Mouse (Mus musculus): ENCODE measurements around the gene Ccdc167. TPM values are rescaled to one million over a fixed set of nuclear protein-coding genes. Genes with fewer than 3 reads are reported as not detected.

Ccdc167 gene
- polyA plus RNA-seq (2014; fragmentation: Nextera tagmentation; extraction: Ambion mirVana), result 16.3 and 16.4 TPM in 2 replicates

GRCm38 (mm10) chr17:29716732-29717445 is at the start of gene Ccdc167:
Gene Ccdc167 (minus strand): TSS chr17:29717044.
- H3K4me2 ChIP-seq (ENCODE audit: low read length), result peak within 1 kb of the TSS; percentile 88
- H3K27me3 ChIP-seq (replicated peaks; ENCODE audit: control insufficient read depth, insufficient read depth, low read length), result no peaks in the 10 kb centered on the region
- no peaks in the 10 kb centered on the region for H3K9me3 ChIP-seq (ENCODE audit: control insufficient read depth, low read length)
- H3K27ac ChIP-seq (ENCODE audit: low read depth), result 0 out of 2 replicates have a peak within 1 kb of the TSS, but pooled peaks have one; percentile 43
- H3K9ac ChIP-seq (ENCODE audit: low read length), result peak within 1 kb of the TSS; percentile 69
- H3K4me1 ChIP-seq (replicated peaks; ENCODE audit: control insufficient read depth, insufficient read depth, low read length), result peaks cover 17% of the 10 kb centered on the region
- peak within 1 kb of the TSS; percentile 59 for H3K4me3 ChIP-seq (ENCODE audit: low read depth, low read length)
- 5% methylated on average over 41 of the region's 41 CpGs for WGBS
- no peaks in the 10 kb centered on the region for H3K36me3 ChIP-seq (ENCODE audit: control insufficient read depth, insufficient read depth, low read length)
- ATAC-seq (replicated peaks; ENCODE audit: low FRiP score, low TSS enrichment, low read depth) (peak; percentile 94), DNase-seq (ENCODE audit: low spot score) (peak; percentile 99)

- peaks cover 7% of the 10 kb centered on the region; the same call in 1 of the 2 replicates for H3K4me1 ChIP-seq (replicated peaks; ENCODE audit: control insufficient read depth, insufficient read depth, low read length)
- ATAC-seq (replicated peaks; ENCODE audit: low FRiP score, low TSS enrichment, low read depth) (no peak), DNase-seq (ENCODE audit: low spot score) (no peak)
- H3K36me3 ChIP-seq (ENCODE audit: control insufficient read depth, insufficient read depth, low read length), result no peaks in the 10 kb centered on the region
- WGBS, result 85% methylated on average over 9 of the region's 9 CpGs
- H3K27me3 ChIP-seq (replicated peaks; ENCODE audit: control insufficient read depth, insufficient read depth, low read length), result no peaks in the 10 kb centered on the region
- H3K9me3 ChIP-seq (ENCODE audit: control insufficient read depth, low read length), result 0 out of 2 replicates have a peak, but pooled peaks cover 3% of the 10 kb centered on the region
- H3K27ac ChIP-seq (ENCODE audit: low read depth), result no peak overlapping the region
- no peak overlapping the region for H3K9ac ChIP-seq (ENCODE audit: low read length)
- no peak overlapping the region for H3K4me2 ChIP-seq (ENCODE audit: low read length)
- no peak overlapping the region for H3K4me3 ChIP-seq (ENCODE audit: low read depth, low read length)
Observed at GRCm38 (mm10) chr17:29765380-29765779, 48.5 kb upstream of the Ccdc167 start.

- H3K9me3 ChIP-seq (ENCODE audit: control insufficient read depth, low read length), result 0 out of 2 replicates have a peak, but pooled peaks cover 3% of the 10 kb centered on the region
- peaks cover 7% of the 10 kb centered on the region; the same call in 1 of the 2 replicates for H3K4me1 ChIP-seq (replicated peaks; ENCODE audit: control insufficient read depth, insufficient read depth, low read length)
- DNase-seq (ENCODE audit: low spot score) (peak; percentile 74), ATAC-seq (replicated peaks; ENCODE audit: low FRiP score, low TSS enrichment, low read depth) (no peak)
- WGBS, result 76% methylated on average over 8 of the region's 8 CpGs
- no peaks in the 10 kb centered on the region for H3K36me3 ChIP-seq (ENCODE audit: control insufficient read depth, insufficient read depth, low read length)
- no peaks in the 10 kb centered on the region for H3K27me3 ChIP-seq (replicated peaks; ENCODE audit: control insufficient read depth, insufficient read depth, low read length)
- H3K9ac ChIP-seq (ENCODE audit: low read length), result no peak overlapping the region
- no peak overlapping the region for H3K27ac ChIP-seq (ENCODE audit: low read depth)
- no peak overlapping the region for H3K4me2 ChIP-seq (ENCODE audit: low read length)
- H3K4me3 ChIP-seq (ENCODE audit: low read depth, low read length), result no peak overlapping the region
Observed at GRCm38 (mm10) chr17:29762551-29762950, 45.7 kb upstream of the Ccdc167 start.

- no peak overlapping the region for H3K9ac ChIP-seq (ENCODE audit: low read length)
- ATAC-seq (replicated peaks; ENCODE audit: low FRiP score, low TSS enrichment, low read depth) (no peak), DNase-seq (ENCODE audit: low spot score) (no peak)
- no peak overlapping the region for H3K4me2 ChIP-seq (ENCODE audit: low read length)
- H3K9me3 ChIP-seq (ENCODE audit: control insufficient read depth, low read length), result 0 out of 2 replicates have a peak, but pooled peaks cover 3% of the 10 kb centered on the region
- no peak overlapping the region for H3K27ac ChIP-seq (ENCODE audit: low read depth)
- H3K4me3 ChIP-seq (ENCODE audit: low read depth, low read length), result no peak overlapping the region
- H3K4me1 ChIP-seq (replicated peaks; ENCODE audit: control insufficient read depth, insufficient read depth, low read length), result peaks cover 4% of the 10 kb centered on the region; the same call in 1 of the 2 replicates
- no peaks in the 10 kb centered on the region for H3K27me3 ChIP-seq (replicated peaks; ENCODE audit: control insufficient read depth, insufficient read depth, low read length)
- WGBS, result 74% methylated on average over 9 of the region's 9 CpGs
- H3K36me3 ChIP-seq (ENCODE audit: control insufficient read depth, insufficient read depth, low read length), result no peaks in the 10 kb centered on the region
Observed at GRCm38 (mm10) chr17:29761938-29762337, 45.1 kb upstream of the Ccdc167 start.

- ATAC-seq (replicated peaks; ENCODE audit: low FRiP score, low TSS enrichment, low read depth) (no peak), DNase-seq (ENCODE audit: low spot score) (no peak)
- H3K36me3 ChIP-seq (ENCODE audit: control insufficient read depth, insufficient read depth, low read length), result no peaks in the 10 kb centered on the region
- no peak overlapping the region for H3K4me3 ChIP-seq (ENCODE audit: low read depth, low read length)
- 0 out of 2 replicates have a peak, but pooled peaks cover 3% of the 10 kb centered on the region for H3K9me3 ChIP-seq (ENCODE audit: control insufficient read depth, low read length)
- no peaks in the 10 kb centered on the region for H3K27me3 ChIP-seq (replicated peaks; ENCODE audit: control insufficient read depth, insufficient read depth, low read length)
- whole genome bisulfite sequencing, result 80% methylated on average over 20 of the region's 21 CpGs
- H3K4me2 ChIP-seq (ENCODE audit: low read length), result no peak overlapping the region
- peaks cover 7% of the 10 kb centered on the region; the same call in 1 of the 2 replicates for H3K4me1 ChIP-seq (replicated peaks; ENCODE audit: control insufficient read depth, insufficient read depth, low read length)
- no peak overlapping the region for H3K9ac ChIP-seq (ENCODE audit: low read length)
- H3K27ac ChIP-seq (ENCODE audit: low read depth), result no peak overlapping the region
Observed at GRCm38 (mm10) chr17:29760404-29761375, 43.8 kb upstream of the Ccdc167 start.

- Histone ChIP-seq H3K4me1 (replicated peaks; ENCODE audit: control insufficient read depth, insufficient read depth, low read length) (peaks cover 7% of the 10 kb centered on the region; the same call in 1 of the 2 replicates), H3K4me3 (ENCODE audit: low read depth, low read length) (no peak overlapping the region), H3K9ac (ENCODE audit: low read length) (no peak overlapping the region), H3K27me3 (replicated peaks; ENCODE audit: control insufficient read depth, insufficient read depth, low read length) (no peaks in the 10 kb centered on the region), H3K36me3 (ENCODE audit: control insufficient read depth, insufficient read depth, low read length) (no peaks in the 10 kb centered on the region), H3K27ac (ENCODE audit: low read depth) (no peak overlapping the region), H3K9me3 (ENCODE audit: control insufficient read depth, low read length) (0 out of 2 replicates have a peak, but pooled peaks cover 3% of the 10 kb centered on the region), H3K4me2 (ENCODE audit: low read length) (no peak overlapping the region)
- WGBS, result 81% methylated on average over 19 of the region's 19 CpGs
- no peak for DNase-seq (ENCODE audit: low spot score)
- no peak for ATAC-seq (replicated peaks; ENCODE audit: low FRiP score, low TSS enrichment, low read depth)
Observed at GRCm38 (mm10) chr17:29759963-29760362, 43.1 kb upstream of the Ccdc167 start.

- H3K4me2 ChIP-seq (ENCODE audit: low read length), result no peak overlapping the region
- H3K4me3 ChIP-seq (ENCODE audit: low read depth, low read length), result no peak overlapping the region
- peaks cover 7% of the 10 kb centered on the region; the same call in 1 of the 2 replicates for H3K4me1 ChIP-seq (replicated peaks; ENCODE audit: control insufficient read depth, insufficient read depth, low read length)
- no peaks in the 10 kb centered on the region for H3K27me3 ChIP-seq (replicated peaks; ENCODE audit: control insufficient read depth, insufficient read depth, low read length)
- no peak overlapping the region for H3K27ac ChIP-seq (ENCODE audit: low read depth)
- no peak for ATAC-seq (replicated peaks; ENCODE audit: low FRiP score, low TSS enrichment, low read depth)
- WGBS, result 37% methylated on average over 10 of the region's 10 CpGs
- DNase-seq (ENCODE audit: low spot score), result no peak
- H3K36me3 ChIP-seq (ENCODE audit: control insufficient read depth, insufficient read depth, low read length), result no peaks in the 10 kb centered on the region
- H3K9ac ChIP-seq (ENCODE audit: low read length), result no peak overlapping the region
- no peaks in the 10 kb centered on the region for H3K9me3 ChIP-seq (ENCODE audit: control insufficient read depth, low read length)
Observed at GRCm38 (mm10) chr17:29756381-29756780, 39.5 kb upstream of the Ccdc167 start.

- peaks cover 7% of the 10 kb centered on the region; the same call in 1 of the 2 replicates for H3K4me1 ChIP-seq (replicated peaks; ENCODE audit: control insufficient read depth, insufficient read depth, low read length)
- H3K27ac ChIP-seq (ENCODE audit: low read depth), result no peak overlapping the region
- DNase-seq (ENCODE audit: low spot score) (no peak), ATAC-seq (replicated peaks; ENCODE audit: low FRiP score, low TSS enrichment, low read depth) (no peak)
- no peaks in the 10 kb centered on the region for H3K9me3 ChIP-seq (ENCODE audit: control insufficient read depth, low read length)
- no peak overlapping the region for H3K4me2 ChIP-seq (ENCODE audit: low read length)
- no peak overlapping the region for H3K4me3 ChIP-seq (ENCODE audit: low read depth, low read length)
- H3K36me3 ChIP-seq (ENCODE audit: control insufficient read depth, insufficient read depth, low read length), result no peaks in the 10 kb centered on the region
- H3K9ac ChIP-seq (ENCODE audit: low read length), result no peak overlapping the region
- H3K27me3 ChIP-seq (replicated peaks; ENCODE audit: control insufficient read depth, insufficient read depth, low read length), result no peaks in the 10 kb centered on the region
- WGBS, result 57% methylated on average over 4 of the region's 4 CpGs
Observed at GRCm38 (mm10) chr17:29754510-29754909, 37.7 kb upstream of the Ccdc167 start.

Data from intestine, embryonic 14.5 days (tissue).